In the genomic region with DNA sequence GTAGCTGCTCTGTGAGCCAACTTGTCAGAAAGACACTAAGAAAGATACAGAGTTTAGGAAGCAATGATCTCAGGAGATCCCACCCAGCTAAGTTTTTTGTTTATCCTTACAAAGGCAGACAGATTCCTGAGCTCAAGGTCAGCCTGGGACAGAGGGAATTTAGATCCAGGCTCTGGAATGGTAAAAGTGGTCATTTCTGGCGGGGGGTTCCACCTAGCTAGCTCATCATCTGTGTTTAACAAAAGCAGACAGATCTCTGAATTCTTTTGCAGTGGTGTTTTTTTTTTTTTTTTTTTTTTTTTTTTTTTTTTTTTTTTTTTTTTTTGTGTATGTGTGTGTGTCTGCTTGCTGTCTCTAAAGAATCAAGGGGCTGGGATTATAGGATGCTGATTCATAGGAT, we compare ENCODE assay signal across 26 mouse cellular contexts. TPM values are rescaled to one million over a fixed set of nuclear protein-coding genes. Genes with fewer than 3 reads are reported as not detected.
"Had no signal": no experiment of that assay in that cellular context is flagged by ENCODE, and none has a peak within 500 bp of the region (broad histone marks: within the 10 kb centered on the region; RNA-seq: fewer than 3 reads in every experiment).

No protein-coding gene starts in this region.

- H3K27me3 ChIP-seq: liver, embryonic 15.5 days; lung, embryonic 15.5 days; midbrain, embryonic 12.5 days; neural tube, embryonic 13.5 days; neural tube, embryonic 15.5 days; stomach, embryonic 15.5 days had no signal

- H3K4me3 ChIP-seq: liver, embryonic 15.5 days; lung, embryonic 15.5 days; midbrain, embryonic 10.5 days; midbrain, embryonic 12.5 days; myocyte; neural tube, embryonic 13.5 days; neural tube, embryonic 15.5 days; stomach, embryonic 15.5 days had no signal

- H3K4me1 ChIP-seq: midbrain, embryonic 10.5 days; neural tube, embryonic 13.5 days; neural tube, embryonic 15.5 days; stomach, embryonic 15.5 days had no signal

- H3K36me3 ChIP-seq: liver, embryonic 15.5 days; lung, embryonic 15.5 days; stomach, embryonic 15.5 days had no signal

- H3K9me3 ChIP-seq: liver, embryonic 15.5 days; lung, embryonic 15.5 days; midbrain, embryonic 10.5 days; midbrain, embryonic 12.5 days; neural tube, embryonic 13.5 days; neural tube, embryonic 15.5 days; stomach, embryonic 15.5 days had no signal

- H3K27ac ChIP-seq: liver, embryonic 15.5 days; lung, embryonic 15.5 days; midbrain, embryonic 10.5 days; midbrain, embryonic 12.5 days; neural tube, embryonic 13.5 days; neural tube, embryonic 15.5 days; stomach, embryonic 15.5 days; stomach, postnatal 0 days had no signal

- DNase-seq: liver, postnatal 0 days; lung, adult 2 months; lung, postnatal 14 days; lung, postnatal 4 days; midbrain, embryonic 14.5 days; retina, postnatal 1 day; right cerebral cortex, adult 18-20 months; right cerebral cortex, postnatal 25 days; right cerebral cortex, postnatal 4 days; spleen, adult 18-20 months; thymus, postnatal 14 days; thymus, postnatal 36 days had no signal

RNA-seq across cellular contexts. Expression of gene Pom121l2, which starts 11.7 kb away (rescaled TPM):
- total RNA-seq: megakaryocyte, adult 5-6 weeks; megakaryocyte-erythroid progenitor cell, adult 5-6 weeks had no signal
- polyA plus RNA-seq: liver, embryonic 15.5 days; liver, postnatal 0 days; lung, adult 2 months; lung, postnatal 0 days; midbrain, embryonic 10.5 days; midbrain, embryonic 12.5 days; midbrain, embryonic 14.5 days; midbrain, embryonic 16.5 days; myocyte; neural tube, embryonic 13.5 days; neural tube, embryonic 15.5 days; small intestine, adult 2 months; stomach, postnatal 0 days had no signal

RNA-seq across cellular contexts. Expression of gene Prss16, which starts 40.3 kb away (rescaled TPM):
- polyA plus RNA-seq: midbrain, embryonic 10.5 days; midbrain, embryonic 12.5 days; midbrain, embryonic 14.5 days; midbrain, embryonic 16.5 days had no signal
